Mouse (Mus musculus): ENCODE data around the gene Tcte1.

Gene Tcte1

DNA sequence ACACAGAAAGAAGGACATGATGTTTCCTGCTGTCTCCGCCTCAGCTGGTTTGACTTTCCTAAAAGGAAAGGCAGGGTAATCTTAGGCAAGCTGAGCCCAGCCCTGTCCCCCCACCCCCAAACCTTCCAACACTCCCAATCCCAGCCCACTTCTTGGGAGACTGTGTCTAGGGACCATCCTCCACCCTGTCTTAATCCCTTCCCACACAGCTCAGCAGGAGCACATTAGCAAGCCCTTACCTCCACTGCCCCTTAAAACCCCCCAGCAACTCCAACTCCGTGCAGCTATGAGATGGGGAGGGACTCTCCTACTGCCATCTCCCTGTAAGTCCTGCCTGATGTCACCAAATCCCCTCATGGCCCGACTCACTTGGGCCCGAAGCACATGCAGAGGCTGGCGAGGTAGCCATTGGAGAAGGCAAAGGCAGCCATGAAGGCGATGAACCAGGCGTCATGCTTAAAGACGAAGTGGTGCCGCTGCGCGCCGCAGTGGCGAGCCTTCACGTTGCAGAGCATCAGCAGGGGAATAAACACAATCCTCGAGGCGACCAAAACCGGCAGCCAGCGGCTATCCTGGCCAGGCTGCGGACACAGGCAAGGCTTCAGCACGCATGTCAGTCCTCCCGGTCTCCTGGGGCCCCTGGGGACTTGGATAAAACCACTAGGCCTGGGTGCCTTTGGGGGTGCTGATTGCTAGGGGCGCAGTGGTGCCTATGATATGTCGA, 62.7 kb downstream of the Tcte1 start:
- peak; percentile 34 for DNase-seq

DNA sequence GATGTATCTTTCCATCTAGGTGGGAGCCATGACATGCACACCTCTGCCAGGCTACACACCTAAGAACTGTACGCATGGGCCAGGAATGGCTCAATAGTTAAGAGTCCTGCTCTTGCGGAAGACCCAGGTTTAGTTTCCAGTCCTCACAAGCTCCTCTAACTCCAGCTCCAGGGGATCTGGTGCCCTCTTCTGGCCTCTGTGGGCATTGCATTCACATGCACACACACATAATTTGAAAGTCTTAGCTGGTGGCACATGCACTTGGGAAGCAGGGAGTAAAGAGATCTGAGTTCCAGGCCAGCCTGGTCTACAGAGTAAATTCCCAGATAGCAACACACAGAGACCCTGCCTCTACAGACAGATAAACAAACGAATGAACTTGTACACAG, 63.2 kb downstream of the Tcte1 start:
- DNase-seq: peak; percentile 29

DNA sequence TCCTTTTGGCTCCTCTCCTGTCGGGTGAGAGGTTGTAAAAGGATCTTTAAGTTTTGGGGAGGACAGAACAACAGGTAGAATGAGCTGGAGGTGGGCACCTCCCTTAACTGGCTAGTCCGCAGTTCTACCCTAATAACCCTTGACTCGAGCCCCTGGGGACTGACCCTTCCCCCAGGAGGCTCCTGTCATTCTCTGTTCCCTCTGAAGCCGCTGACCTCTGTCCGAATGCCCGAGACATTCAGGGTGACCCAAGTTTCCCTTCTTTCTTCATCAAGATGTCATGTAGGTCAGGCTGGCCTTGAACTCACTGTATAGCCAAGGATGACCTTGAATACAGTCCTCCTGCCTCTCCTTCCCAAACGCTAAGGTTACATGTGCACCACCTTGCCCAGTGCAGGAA, 65.1 kb downstream of the Tcte1 start:
- DNase-seq: peak; percentile 33

DNA sequence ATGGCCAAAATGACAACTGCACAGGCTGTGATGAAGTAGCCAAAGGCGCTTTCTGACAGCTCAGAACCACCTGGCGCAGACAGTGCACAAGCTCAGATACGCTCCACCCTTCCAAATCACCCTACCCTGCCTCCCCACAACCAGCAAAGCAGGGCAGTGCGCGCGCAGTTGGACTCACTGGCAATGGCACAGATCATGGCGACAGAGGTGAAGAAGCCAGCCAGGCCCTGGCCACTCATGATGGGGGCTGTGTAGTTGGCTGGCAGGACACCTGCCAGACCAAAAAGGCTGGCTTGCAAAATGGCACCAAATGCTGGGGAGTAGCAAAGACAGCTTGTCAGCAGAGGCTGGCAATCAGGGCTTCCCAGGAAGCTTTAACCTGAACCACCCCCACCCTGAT, 66.0 kb downstream of the Tcte1 start:
- DNase-seq: peak; percentile 61

DNA sequence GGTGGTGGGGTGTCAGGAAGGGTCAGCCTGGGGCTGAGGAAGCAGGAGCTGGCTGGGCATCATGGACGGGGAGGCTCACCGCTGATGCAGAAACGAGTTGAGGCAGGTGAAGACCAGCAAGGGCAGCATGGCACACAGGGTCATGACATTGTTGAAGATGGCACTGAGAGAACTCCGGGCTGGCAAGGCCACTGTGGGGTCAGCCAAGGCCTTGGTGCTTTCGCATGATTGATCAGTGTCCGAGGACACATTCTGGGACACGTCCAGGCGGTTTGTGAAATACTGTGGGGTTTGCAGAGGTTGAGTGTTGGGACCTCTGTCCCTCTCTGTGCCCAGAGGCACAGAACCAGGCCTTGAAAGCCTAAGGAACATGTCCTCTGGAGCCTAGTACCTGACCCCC, 66.6 kb downstream of the Tcte1 start:
- peak; percentile 36 for DNase-seq

DNA sequence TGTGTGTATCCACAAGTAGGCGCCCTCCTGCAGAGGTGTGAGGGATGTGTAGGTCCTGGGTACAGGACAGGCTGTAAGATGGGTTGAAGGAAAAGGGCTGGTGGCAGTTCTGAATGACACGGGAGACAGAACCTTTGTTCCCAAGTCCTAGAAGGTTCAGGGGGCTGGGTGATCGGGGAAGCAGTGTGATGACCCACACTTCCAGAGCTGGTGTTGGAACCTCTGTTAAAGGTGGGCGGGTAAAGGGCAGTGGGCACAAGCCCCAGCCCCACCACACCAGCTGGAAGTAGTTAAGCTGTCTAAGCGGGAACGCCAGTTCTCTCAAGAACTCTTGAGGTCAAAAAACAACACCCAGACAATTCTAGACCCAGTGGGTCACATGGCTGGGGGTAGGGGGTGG, 67.2 kb downstream of the Tcte1 start:
- DNase-seq: peak; percentile 34

DNA sequence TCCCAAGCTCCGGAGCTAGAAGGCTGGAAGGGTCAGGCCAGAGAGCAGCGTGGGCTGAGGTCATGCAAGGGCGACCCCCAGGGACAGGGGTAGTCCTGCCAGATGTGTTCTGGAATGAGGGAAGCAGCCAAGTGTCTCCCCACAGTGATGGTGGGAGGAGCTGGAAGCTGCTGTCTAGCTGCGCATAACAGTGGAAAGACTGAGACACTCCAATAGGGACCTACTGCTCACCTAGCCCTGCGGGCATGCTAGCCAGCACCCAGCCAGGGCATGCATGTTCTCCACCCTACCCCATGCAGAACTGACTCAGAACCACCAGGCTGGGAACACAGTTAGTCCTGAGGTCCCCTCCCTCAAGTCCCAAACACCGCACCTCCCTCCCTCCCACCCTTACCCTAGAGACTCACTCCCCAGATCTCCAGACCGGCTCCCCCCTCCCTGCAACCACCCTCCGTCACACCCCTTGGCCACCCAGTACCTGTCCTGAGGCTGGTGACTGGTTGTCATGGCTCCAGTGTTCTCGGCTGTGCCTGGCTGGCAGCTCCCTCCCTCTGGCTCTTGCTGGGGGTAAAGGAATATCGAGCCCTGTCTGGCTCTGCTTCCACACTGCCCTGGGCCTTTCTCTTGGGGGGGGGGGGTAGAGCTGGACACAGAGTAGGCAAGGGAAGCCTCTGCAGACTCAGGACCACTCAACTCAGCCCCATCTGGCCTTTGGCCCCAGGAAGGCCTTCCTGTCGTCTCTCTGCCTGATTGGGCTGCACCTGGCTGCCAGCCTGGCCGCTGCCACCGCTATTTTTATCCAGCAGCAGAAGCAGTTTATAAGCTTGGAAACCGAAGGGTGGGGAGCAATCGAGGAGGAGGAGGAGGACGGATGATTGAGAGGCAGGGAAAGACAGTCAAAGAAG, 68.7 kb downstream of the Tcte1 start:
- DNase-seq: peak; percentile 61

Data from cerebellum, adult 9-10 months (tissue).